Mouse (Mus musculus) brain, embryonic 18.5 days (tissue): ENCODE data around the gene Fsip1.
"Not testable (repeated sequence)": the region's sequence is repeated elsewhere in the genome, so short reads cannot be mapped to it uniquely, and the experiment has no call there.

Source experiments
- DNase-seq: peaks from one replicate; pipeline ENCODE4 v3.0.0-alpha.2; 2012; ENCODE audit warnings: low read depth, low spot score

Fsip1 gene

DNA sequence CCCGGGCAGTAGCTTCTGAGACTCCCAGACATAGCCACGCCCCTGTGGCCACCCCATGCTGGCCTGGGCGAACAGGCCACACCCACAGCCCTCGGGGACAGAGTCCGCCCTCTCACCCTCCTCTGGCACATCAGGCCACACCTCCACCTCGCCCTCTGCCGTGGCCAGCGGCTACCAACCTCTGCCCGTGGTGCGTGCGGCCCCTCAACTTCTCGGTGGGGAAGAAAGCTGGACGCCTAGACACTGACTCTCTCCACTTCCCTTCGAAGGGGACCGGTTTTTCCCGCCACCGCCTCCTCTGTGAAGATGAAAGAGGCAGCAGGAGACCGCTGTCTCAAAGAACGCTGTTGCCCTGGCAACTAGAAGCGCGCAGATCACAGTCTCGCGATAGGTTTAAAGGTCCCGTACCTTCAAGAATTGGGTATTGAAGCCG lies at the start of gene Fsip1:
Gene Fsip1 (minus strand): TSS at position 346 of the 433 bp plus-strand sequence.
- DNase-seq: no peak

- DNase-seq: no peak
These were observed 49.7 kb upstream of the Fsip1 start for GRCm38 (mm10) chr2:118306522-118306895.

DNA sequence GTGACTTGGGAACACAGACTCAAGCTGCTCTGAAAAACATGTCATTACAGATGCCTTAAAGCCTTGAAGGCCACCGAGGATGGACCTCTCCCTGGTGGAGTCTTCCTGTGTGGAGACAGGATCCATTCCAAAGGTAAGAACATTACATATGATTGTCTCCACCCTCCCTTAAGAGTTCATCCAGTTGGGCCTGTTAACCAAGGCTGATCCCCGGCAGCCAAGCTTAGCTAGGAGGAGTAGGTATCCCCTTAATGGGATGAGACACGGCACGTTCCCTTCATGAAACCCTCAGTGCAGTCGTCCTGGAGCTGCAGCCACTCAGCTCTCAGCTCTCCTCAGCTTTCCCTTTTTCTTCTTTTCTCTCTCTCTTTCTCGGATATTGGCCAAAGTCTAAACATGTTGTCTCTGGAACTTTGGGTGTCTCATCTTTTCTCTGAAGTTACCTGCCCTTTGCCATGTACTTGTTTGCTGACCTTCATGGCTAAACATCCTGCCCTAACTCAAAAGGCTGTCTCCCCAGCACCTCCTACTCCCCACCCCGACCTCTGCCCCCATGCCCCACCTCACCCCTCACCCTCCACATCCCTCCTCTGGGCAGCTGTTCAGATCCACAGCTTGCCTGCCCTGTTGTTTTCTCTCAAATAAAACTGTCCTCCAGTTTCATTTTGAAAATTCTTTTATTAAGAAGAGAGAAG lies 49.2 kb upstream of the Fsip1 start:
- DNase-seq: no peak

GRCm38 (mm10) chr2:118303456-118303855 lies 46.7 kb upstream of the Fsip1 start:
- DNase-seq: no peak

- no peak for DNase-seq
These were observed 44.9 kb upstream of the Fsip1 start for GRCm38 (mm10) chr2:118301656-118302055.

DNA sequence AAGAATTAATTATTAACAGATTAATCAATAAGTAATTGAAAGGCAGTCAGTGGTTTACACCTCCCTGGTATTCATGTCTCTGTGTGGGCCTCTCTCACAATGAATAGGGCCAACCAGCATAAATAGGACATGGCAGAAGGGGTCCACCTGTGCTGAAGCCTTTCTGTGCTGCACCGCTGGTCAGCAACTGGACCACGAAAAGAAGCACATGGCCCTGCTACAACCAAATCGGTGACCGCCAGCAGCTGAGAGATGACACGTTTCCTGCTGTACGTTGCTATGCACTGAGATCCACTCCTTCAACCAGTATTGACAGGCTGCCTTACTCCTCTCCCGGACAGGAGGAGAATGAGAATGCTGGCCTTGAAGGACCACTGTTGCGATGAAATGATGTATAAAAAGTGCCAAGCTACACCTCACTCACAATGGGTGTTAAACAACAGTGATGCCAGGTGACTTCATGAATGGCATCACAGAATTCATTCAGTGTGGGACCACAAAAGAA lies 44.3 kb upstream of the Fsip1 start:
- no peak for DNase-seq

DNA sequence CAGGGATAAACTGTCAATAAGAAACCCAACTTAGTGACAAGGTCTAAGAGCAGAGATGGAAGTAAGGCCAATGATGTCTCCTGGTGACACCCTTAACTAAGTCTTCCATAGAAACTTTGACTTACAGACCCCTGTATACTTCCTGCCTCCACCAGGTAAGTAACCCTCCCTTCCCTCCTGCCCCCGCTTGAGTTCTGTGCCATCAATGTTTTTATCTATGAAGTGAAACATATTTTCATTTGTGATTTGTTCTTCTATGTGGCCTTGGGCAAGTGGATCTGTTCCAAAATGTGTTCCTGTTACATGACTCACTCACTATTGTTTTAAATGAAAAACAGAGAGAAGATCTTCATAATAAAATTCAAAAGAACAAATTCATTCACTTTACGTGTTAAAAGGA lies 43.2 kb upstream of the Fsip1 start:
- no peak for DNase-seq

GRCm38 (mm10) chr2:118298601-118299000 lies 41.8 kb upstream of the Fsip1 start:
- DNase-seq: no peak

DNA sequence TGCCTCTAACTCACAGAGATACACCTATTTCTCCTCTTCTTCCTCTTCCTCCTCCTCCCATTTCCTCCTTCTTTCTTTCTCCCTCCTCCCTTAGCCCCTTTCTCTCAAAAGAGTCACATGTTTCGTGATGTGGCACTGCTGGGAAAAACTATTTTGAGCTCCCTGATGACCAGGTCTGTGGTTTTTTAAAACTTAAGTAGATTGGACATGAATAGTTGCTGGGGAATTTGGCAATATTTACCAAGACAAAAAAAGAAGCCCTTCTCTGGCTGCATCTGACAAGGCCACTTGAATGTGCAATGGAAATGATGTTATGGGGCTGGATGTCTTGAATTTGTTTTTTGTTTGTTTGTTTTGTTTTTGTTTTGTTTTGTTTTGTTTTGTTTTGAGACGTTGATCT lies 41.2 kb upstream of the Fsip1 start:
- no peak for DNase-seq

DNA sequence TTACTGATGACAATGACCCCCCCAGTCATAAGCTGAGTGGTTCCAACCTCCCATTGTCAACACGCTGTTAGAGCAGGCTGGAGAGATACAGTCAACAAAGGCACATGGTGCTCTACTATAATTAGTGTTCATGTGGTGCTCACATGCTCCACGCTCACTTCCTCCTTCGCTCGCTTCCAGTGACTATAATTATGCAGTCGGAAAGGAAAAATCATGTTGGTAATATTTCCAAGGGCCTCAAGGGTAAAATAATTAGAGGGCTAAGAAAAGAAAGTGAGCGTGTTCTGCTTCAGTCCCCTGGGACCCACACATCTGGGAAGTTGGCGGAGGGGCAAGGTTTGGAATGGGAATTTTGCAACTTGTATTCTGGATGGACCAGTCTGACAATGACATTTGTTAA lies 38.7 kb upstream of the Fsip1 start:
- no peak for DNase-seq

DNA sequence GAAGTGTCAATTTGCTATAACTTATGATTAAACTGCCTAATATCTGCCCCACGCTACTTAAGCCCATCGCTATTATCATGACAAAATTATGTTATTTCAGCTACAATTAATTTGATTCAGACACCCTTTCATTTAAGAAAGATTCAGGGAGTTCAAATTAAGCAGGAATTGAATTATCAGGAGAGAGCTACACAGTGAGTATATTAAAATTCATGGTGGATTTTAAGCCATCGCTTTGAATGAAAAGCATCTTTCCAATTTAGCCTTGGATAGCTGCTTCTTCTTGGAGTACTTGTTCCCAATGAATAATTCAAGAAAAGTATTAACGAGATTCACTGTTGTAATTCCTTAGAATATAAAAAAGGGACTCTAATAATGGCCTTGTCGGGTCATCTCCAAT lies 36.8 kb upstream of the Fsip1 start:
- DNase-seq: no peak

DNA sequence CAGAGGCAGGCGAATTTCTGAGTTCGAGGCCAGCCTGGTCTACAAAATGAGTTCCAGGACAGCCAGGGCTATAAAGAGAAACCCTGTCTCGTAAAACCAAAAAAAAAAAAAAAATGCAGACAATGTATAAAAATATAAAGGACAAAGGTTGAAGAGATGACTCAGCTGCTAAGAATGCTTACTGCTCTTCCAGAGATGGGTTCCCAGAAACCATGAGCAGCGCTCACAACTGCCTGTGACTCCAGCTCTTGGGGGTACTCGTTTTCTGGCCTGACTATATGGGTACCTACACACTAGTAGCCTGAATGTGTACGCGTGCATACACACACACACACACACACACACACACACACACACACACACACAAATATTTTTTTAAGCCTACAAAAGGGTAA lies 32.3 kb upstream of the Fsip1 start:
- DNase-seq: not testable (repeated sequence)

DNA sequence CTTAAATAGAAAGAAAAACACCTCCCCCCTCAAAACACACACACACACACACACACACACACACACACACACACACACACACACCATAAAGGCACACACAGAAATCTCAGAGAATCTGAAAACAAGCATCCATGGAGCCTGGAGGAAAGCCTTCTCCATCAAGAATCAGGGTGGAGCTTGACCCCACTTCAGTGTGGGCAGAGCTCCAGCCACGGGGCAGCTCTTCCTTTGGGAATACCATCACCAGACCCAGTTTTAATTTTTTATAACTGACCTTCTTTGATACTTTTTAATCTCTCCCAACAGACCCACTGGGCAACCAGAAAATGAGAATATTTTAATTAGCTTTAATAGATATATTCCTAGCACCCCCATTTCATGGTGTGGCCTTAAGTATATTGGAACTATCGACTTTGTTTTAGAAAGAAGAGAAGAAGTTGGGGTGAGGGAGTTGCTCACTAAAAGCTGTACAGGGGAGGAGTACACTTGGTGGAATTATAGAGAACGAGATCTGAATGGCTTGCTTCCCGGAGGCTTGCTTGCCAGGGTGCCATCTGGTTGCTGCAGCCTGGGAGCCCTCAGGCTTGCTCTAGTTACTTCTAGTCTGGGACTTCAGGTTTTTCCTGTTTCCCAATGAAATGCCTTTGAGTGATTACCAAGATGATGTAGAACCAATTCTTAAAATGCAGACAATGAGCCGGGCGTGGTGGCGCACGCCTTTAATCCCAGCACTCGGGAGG lies 31.7 kb upstream of the Fsip1 start:
- DNase-seq: no peak

DNA sequence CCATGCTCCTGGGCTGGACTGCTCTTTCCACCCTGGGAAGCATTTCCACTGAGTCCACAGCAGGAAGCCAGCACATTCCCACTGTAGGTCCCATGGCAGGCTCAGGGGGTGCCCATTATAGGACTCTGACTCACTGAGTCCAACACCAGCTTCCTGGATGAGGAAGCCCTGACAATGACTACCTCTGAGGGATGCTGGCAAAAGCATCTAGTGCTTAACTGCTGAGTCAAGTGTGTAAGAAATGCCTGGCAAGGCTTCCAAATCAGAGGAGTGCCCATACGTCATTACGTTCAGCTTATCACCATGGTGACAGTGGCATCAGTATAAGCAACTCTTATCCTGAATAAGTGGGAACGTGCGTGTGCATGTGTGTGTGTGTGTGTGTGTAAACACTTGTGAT lies 30.9 kb upstream of the Fsip1 start:
- DNase-seq: no peak

DNA sequence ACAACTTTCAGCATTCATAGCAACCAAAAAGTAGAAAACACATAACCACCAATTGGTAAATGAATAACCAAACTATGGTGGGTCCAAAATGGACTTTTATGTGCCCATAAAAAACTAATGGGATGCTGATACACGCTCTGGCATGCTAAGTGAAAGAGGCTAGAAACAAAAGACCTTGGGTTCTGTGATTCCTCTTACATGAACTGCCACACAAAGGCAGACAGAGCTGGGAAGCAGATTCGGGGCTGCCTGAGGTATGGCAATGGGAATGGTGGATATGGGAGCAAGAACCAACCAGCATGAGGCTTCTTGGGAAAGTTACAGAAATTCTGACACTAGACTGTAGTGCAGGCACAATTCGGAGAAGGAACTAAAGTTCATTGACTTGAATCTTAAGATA lies 25.7 kb upstream of the Fsip1 start:
- DNase-seq: no peak

- no peak for DNase-seq
These were observed 21.5 kb upstream of the Fsip1 start for GRCm38 (mm10) chr2:118278249-118278648.

DNA sequence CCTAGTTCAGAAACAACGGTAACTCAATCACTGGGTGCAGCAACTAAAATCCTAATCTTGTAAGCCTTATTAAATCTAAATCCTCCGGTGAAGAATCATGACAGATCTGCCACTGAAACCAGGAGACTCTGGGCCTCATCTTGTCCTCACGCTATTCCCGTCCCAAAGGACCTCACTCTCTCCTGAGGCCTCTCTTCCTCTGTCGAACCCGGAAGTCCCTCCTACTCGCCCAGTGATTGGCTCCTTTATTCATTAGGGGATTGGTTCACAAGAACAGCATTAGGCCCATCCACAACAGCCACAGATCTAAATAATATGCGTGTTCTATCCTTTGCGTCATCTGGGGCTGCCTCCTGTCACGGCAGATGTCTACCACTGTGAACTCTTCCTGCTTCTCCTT lies 14.8 kb upstream of the Fsip1 start:
- no peak for DNase-seq

- DNase-seq: peak; percentile 34
These were observed 13.4 kb upstream of the Fsip1 start for GRCm38 (mm10) chr2:118270213-118270612.

GRCm38 (mm10) chr2:118263914-118264201 lies 7.1 kb upstream of the Fsip1 start:
- no peak for DNase-seq

GRCm38 (mm10) chr2:118263151-118263913 lies 6.6 kb upstream of the Fsip1 start:
- peak; percentile 57 for DNase-seq

- peak; percentile 79 for DNase-seq
These were observed 5.9 kb upstream of the Fsip1 start for GRCm38 (mm10) chr2:118262673-118263072.

- no peak for DNase-seq
These were observed 3.0 kb upstream of the Fsip1 start for GRCm38 (mm10) chr2:118259746-118260145.

DNA sequence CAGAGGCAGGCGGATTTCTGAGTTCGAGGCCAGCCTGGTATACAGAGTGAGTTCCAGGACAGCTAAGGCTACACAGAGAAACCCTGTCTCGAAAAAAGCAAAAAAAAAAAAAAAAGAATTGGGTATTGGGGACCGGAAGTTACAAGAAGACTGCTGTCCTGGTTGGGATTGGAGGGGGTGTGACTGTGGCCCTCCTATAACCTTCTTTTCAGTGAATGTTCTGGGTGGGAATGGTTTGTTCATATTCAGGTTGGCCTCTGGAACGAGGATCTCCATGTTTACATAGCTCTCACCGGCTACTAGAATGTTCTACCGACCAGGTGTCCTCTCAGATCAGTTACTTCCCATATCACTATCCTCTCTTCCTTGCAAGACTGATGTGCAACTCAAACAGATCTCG lies 328 bp upstream of the Fsip1 start:
- DNase-seq: no peak
